Mouse (Mus musculus): ENCODE measurements around the gene Atp1a4. TPM values are rescaled to one million over a fixed set of nuclear protein-coding genes. Genes with fewer than 3 reads are reported as not detected.

Atp1a4 gene
- polyA plus RNA-seq, 1 experiment from 2014 or later = not detected

DNA sequence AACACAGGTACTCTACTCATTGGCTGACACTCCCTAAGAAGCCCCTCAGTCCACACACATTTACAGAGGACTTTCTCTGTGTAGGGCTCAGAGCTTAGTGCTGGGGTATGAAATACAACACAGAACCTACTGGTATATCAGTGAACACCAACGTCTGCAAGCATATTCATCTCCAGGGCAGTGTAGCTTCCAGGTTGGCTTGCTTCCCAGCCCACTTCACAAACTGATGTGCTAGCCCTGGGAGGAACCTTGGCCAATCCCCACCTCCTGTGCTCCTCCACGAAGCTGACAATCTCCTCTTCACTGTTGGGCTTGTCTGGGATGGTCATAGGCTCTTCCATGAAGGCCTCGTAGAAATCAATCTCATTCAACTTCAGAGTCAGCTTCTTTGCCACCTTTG is 43.5 kb downstream of the Atp1a4 start:
- H3K27ac ChIP-seq = no peak overlapping the region
- H3K9me3 ChIP-seq = no peaks in the 10 kb centered on the region
- no peaks in the 10 kb centered on the region for H3K27me3 ChIP-seq
- H3K4me2 ChIP-seq = no peak overlapping the region
- no peak for ATAC-seq (ENCODE audit: insufficient number of reproducible peaks, low FRiP score, low TSS enrichment, low read depth)
- H3K9ac ChIP-seq = no peak overlapping the region
- no peak overlapping the region for H3K4me3 ChIP-seq
- peaks cover 30% of the 10 kb centered on the region for H3K4me1 ChIP-seq
- H3K36me3 ChIP-seq = no peaks in the 10 kb centered on the region
- 53% methylated on average over 3 of the region's 3 CpGs for WGBS

DNA sequence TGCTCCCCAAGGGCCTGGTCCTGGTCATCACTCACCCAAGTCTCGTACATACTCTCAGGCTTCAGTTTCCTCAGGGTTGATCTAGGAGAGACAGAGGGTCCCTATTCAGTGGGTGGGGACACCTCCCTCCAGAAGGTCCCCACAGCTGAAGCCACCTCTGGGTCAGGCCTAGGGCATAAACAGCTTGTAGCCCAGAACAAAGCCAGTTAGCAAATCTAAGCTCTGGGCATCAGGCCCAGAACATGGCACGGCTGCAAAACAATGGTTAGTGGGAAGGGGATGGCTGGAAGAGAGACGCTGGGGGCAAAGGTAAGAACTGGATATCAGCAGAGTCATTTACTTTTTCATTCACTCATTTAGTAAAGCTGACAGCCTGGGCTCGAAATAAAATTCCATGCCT is 44.4 kb downstream of the Atp1a4 start:
- H3K4me2 ChIP-seq = no peak overlapping the region
- 70% methylated on average over 4 of the region's 4 CpGs for WGBS
- H3K36me3 ChIP-seq = no peaks in the 10 kb centered on the region
- H3K9me3 ChIP-seq = no peaks in the 10 kb centered on the region
- H3K27ac ChIP-seq = no peak overlapping the region
- ATAC-seq (ENCODE audit: insufficient number of reproducible peaks, low FRiP score, low TSS enrichment, low read depth) = no peak
- no peaks in the 10 kb centered on the region for H3K27me3 ChIP-seq
- H3K4me1 ChIP-seq = peaks cover 20% of the 10 kb centered on the region
- no peak overlapping the region for H3K9ac ChIP-seq
- H3K4me3 ChIP-seq = no peak overlapping the region

DNA sequence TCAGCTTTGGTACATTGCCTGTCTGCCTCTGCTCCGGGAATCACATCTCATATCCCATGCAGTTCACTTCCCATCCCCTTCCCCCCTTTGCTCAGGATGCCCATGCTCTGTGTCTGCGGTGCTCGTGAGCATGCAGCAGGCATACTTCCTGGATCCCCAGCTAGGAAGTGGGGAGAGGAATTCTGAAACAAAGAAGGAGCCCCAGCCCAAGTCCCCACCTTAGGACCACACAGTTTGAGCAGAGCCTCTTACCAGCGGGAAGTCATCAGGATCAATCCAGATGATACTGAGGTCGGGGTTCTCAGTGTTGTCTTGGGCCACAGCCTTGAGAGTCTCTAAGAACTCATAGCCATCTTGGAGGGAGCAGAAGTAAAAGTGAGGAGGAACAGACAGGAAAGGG is 45.4 kb downstream of the Atp1a4 start:
- Histone ChIP-seq H3K9ac (no peak overlapping the region), H3K9me3 (no peaks in the 10 kb centered on the region), H3K36me3 (no peaks in the 10 kb centered on the region), H3K27me3 (no peaks in the 10 kb centered on the region), H3K4me2 (no peak overlapping the region), H3K4me1 (peaks cover 15% of the 10 kb centered on the region), H3K4me3 (no peak overlapping the region), H3K27ac (no peak overlapping the region)
- 49% methylated on average over 5 of the region's 5 CpGs for WGBS
- no peak for ATAC-seq (ENCODE audit: insufficient number of reproducible peaks, low FRiP score, low TSS enrichment, low read depth)

DNA sequence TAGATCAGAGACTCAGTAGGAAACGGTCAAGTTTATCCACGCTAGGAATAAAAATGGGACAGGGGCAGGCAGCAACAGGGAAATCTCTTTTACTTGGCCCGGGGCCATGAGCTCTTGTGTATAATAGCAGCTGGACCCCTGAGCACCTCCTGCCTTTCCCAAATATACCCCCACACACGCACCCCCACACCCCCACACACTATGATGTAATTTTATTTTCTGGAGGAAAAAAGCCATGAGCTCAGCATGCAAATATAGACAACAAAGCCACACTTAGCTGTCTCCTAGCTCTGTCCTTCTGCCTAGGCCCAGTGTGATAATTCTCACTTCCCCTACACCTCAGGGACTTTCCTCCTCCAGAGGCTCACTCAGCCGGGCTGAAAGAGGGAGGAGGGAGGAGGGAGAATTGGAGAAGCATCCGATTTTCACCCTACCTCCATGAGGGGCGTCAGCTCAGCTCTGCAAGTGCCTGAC is 51.1 kb downstream of the Atp1a4 start:
- Histone ChIP-seq H3K27me3 (no peaks in the 10 kb centered on the region), H3K9me3 (no peaks in the 10 kb centered on the region), H3K4me2 (peak overlapping the region; percentile 67), H3K27ac (peak overlapping the region; percentile 91), H3K9ac (0 out of 2 replicates have a peak overlapping the region, but pooled peaks have one; percentile 76), H3K36me3 (peaks cover 3% of the 10 kb centered on the region; the same call in 1 of the 2 replicates), H3K4me1 (peaks cover 51% of the 10 kb centered on the region), H3K4me3 (peak overlapping the region; percentile 71)
- WGBS = 15% methylated on average over 7 of the region's 7 CpGs
- no peak for ATAC-seq (ENCODE audit: insufficient number of reproducible peaks, low FRiP score, low TSS enrichment, low read depth)

DNA sequence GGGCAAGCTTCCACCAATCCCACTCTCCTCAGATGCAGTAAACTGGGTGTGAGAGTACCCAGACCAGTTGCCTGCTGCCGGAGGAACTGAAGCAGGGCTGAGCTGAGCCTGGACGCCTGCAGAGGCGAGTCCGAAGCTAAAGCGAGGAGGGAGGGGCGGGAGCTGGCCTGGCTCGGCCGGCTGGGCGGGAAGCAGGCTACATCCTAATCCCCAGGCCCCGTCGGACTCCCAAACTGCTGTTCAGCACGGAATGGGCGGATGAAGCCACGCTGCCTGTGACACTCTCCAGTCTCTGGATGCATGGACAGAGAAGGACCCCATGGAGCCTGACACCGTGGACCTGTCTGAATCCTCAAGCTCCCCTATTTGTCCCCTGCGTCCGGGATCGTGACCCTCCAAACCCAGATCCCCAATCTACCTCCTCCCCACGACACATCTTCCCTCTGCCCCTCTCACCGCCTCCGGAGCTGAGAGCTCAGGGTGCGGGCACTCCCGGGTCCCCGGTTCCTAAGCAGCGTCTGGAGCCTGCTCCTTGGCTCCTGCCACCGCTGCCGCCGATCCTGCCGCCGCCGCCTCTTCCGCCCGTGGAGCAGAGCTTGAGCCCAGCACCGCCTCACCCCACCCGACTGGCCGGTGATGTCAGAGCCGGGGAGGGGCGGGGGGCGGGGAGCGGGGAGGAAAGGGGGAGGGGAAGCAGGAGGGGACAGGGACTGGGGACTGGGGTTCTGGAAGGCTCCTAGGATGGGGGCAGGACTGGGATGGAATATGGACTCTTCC is 51.9 kb downstream of the Atp1a4 start, which contains the start of gene Pea15a:
Gene Pea15a (minus strand): TSS at position 664 of the 777 bp plus-strand sequence.
- H3K9ac ChIP-seq = peak within 1 kb of the TSS; percentile 76
- H3K27me3 ChIP-seq = no peaks in the 10 kb centered on the region
- no peaks in the 10 kb centered on the region for H3K9me3 ChIP-seq
- peaks cover 8% of the 10 kb centered on the region for H3K36me3 ChIP-seq
- WGBS = under 1% methylated on average over 38 of the region's 40 CpGs
- H3K4me2 ChIP-seq = peak within 1 kb of the TSS; percentile 67
- H3K27ac ChIP-seq = peak within 1 kb of the TSS; percentile 91
- H3K4me3 ChIP-seq = peak within 1 kb of the TSS; percentile 71
- H3K4me1 ChIP-seq = peaks cover 56% of the 10 kb centered on the region
- peak; percentile 81 for ATAC-seq (ENCODE audit: insufficient number of reproducible peaks, low FRiP score, low TSS enrichment, low read depth)

DNA sequence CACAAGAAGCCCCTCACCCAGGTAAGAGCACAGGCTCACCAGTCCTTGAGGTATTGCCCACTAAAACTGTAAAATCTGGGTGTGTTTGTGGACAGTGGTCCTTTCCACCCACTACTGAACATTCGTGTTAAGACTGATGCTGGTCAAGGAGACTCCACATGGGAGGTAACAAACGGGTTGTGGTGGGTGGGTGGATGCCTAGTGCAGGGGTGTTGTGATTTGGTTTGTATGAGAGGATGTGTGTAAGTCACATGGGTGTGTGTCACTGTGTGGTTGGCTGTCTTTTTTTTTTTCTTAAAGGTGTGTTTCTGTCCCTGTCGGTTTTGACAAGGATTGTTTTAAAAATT is 52.5 kb downstream of the Atp1a4 start:
- Histone ChIP-seq H3K9me3 (no peaks in the 10 kb centered on the region), H3K4me3 (peak overlapping the region; percentile 71), H3K4me1 (peaks cover 62% of the 10 kb centered on the region), H3K36me3 (peaks cover 14% of the 10 kb centered on the region), H3K4me2 (peak overlapping the region; percentile 67), H3K27ac (peak overlapping the region; percentile 91), H3K27me3 (no peaks in the 10 kb centered on the region), H3K9ac (peak overlapping the region; percentile 76)
- 12% methylated on average over 3 of the region's 3 CpGs for WGBS
- ATAC-seq (ENCODE audit: insufficient number of reproducible peaks, low FRiP score, low TSS enrichment, low read depth) = no peak

DNA sequence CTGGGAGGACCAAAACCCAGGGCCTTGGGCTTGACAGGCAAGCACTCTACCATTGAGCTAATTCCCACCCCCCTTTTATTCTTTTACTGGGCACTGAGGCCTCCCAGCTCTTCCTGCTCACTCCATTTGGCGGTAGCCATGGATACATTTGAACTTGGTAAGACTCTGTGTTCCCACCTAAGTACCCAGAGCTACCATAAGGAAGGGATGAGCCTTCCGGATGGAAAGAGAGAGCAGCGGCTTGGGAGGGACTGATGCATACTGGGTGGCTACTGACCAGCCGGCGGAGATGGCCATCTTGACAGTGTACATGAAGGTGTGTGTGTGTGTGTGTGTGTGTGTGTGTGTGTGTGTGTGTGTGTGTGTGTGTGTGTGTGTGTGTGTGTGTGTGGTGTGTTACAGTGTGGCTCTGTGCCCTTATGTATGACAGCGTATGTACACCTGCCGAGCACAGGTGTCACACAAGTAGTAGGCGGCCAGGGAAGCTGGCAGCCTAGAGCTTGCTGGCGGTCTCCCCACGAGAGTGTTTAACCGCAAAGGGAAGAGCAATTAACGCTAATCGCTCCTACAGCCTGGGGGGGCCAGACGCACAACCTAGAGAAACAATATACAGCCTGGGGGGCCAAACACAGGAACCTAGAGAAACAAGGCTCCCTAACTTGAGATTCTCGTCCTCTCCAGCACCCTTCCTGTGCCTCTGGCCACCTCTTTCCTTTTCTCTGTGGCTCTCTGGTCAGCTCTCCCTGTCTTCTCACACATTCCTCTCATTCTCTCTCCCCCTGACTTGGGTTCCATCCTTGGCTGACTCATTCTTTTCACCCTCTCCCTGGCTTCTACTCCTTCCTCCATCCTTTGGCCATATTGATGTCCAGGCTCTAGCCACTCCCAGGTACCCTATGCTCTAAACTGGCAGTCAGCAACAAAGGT is 53.1 kb downstream of the Atp1a4 start:
- H3K27ac ChIP-seq = peak overlapping the region; percentile 76
- H3K9ac ChIP-seq = no peak overlapping the region
- 28% methylated on average over 15 of the region's 15 CpGs for WGBS
- no peaks in the 10 kb centered on the region for H3K9me3 ChIP-seq
- peak overlapping the region; percentile 71 for H3K4me3 ChIP-seq
- peak overlapping the region; percentile 67 for H3K4me2 ChIP-seq
- no peak for ATAC-seq (ENCODE audit: insufficient number of reproducible peaks, low FRiP score, low TSS enrichment, low read depth)
- H3K4me1 ChIP-seq = peaks cover 65% of the 10 kb centered on the region
- H3K27me3 ChIP-seq = no peaks in the 10 kb centered on the region
- H3K36me3 ChIP-seq = peaks cover 19% of the 10 kb centered on the region

DNA sequence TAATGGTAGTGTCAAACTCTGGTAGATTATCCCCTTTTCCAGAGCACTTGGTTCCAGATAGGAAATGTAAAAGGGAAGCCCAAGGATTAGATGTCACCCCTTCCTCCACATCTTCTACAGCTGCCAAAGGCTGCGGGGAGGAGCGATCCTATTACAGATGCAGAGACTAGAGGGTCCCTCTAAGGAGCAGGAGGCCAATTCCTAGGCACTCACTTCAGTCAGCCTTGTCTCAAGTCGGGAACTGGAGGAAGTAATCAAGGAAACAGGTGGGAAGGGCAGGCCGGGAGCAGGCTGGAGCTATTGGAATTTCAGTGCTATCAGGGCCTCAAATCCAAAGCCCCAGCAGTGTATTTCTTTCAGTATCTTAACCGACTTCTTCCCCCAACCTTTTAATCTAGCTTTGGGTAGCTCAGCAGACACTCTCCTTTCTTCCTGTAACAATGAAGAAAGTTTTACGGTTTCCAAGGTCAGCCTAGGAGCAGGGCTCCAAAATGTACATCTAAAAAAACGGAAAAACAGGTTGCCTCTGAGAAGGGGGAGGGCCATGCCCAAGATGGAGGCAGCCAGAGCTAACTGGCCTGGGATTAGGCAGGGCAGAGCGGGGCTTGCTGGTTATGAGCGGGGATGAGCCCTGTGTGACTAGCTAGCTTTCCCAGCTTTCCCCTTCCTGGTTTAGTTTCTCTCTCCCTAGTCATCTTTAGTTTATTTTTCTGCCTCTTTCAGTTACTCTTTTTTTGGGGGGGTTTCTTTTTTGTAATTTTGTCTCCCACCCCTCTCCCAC is 54.0 kb downstream of the Atp1a4 start:
- 23% methylated on average over 9 of the region's 9 CpGs for WGBS

DNA sequence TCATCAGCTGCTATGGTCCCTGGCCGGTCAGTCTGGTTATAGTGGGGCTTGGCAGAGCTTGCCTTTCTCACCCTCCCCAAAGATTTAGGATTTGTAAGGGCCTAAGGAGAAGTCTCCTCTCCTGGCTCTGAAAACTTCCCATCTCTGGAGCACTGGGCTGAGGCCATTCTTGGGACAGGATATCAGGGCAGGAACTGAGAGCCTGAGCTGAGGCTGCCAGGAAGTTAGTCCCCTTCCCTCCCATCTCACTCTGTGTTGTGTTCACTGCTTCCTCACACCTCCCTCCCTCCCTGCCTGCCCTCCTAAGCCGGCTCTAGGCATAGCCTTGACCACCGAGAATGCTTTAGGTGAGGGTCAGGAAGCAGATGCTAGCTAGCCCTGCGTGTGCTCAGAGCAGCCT is 54.6 kb downstream of the Atp1a4 start:
- Histone ChIP-seq H3K27ac (peak overlapping the region; percentile 76), H3K4me1 (peaks cover 70% of the 10 kb centered on the region), H3K4me3 (no peak overlapping the region), H3K36me3 (peaks cover 33% of the 10 kb centered on the region), H3K9ac (no peak overlapping the region), H3K4me2 (no peak overlapping the region), H3K27me3 (no peaks in the 10 kb centered on the region), H3K9me3 (no peaks in the 10 kb centered on the region)
- no peak for ATAC-seq (ENCODE audit: insufficient number of reproducible peaks, low FRiP score, low TSS enrichment, low read depth)
- WGBS = 13% methylated on average over 4 of the region's 4 CpGs

More for the DNA sequence above, 54.0 kb downstream of the Atp1a4 start:
- Histone ChIP-seq H3K27me3 (no peaks in the 10 kb centered on the region), H3K9me3 (no peaks in the 10 kb centered on the region), H3K4me1 (peaks cover 70% of the 10 kb centered on the region), H3K4me3 (0 out of 2 replicates have a peak overlapping the region, but pooled peaks have one; percentile 71), H3K36me3 (peaks cover 28% of the 10 kb centered on the region), H3K9ac (no peak overlapping the region), H3K4me2 (0 out of 2 replicates have a peak overlapping the region, but pooled peaks have one; percentile 67), H3K27ac (peak overlapping the region; percentile 76)
- no peak for ATAC-seq (ENCODE audit: insufficient number of reproducible peaks, low FRiP score, low TSS enrichment, low read depth)

DNA sequence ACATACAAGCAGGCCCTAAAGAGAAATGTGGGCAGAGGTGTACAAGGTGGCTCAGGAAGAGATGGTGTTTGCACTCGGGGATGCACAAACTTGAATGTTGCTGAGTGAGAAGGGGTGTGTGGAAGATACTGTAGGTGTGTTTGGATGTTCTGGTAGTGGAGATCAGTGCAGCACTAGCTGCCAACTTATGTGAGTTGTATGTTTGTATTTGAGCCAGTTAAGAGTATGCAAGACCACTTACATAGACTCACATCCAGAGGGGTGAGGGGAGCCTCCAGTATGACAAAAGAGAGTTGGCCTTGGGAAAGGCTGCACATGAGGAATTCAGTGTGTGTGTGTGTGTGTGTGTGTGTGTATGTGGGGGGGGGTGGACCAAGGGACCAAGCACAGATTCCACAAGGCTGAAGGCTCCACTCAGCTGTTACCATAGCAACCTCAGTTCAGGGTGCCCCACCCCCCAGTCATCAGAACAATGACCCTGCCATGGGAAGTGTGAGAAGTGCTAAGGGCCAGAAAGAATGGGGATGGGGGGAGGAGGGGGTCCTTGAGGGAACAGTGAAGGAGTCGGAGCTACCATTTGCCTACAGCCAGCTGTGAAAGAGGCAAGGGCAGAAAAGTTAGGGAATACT is 55.2 kb downstream of the Atp1a4 start:
- no peak overlapping the region for H3K4me3 ChIP-seq
- H3K4me2 ChIP-seq = no peak overlapping the region
- H3K27ac ChIP-seq = peak overlapping the region; percentile 76
- H3K27me3 ChIP-seq = no peaks in the 10 kb centered on the region
- 31% methylated on average over 2 of the region's 2 CpGs for WGBS
- H3K4me1 ChIP-seq = peaks cover 70% of the 10 kb centered on the region
- H3K9ac ChIP-seq = no peak overlapping the region
- peaks cover 38% of the 10 kb centered on the region for H3K36me3 ChIP-seq
- no peak for ATAC-seq (ENCODE audit: insufficient number of reproducible peaks, low FRiP score, low TSS enrichment, low read depth)
- H3K9me3 ChIP-seq = no peaks in the 10 kb centered on the region
